Mouse (Mus musculus) lung, adult 2 months (tissue): ENCODE data around the gene Hsd17b7.

Source experiments
- CTCF ChIP-seq: fragments of 200-500 bp; IDR thresholded peaks from 2 replicates; pipeline ENCODE4 v1.5.1; 2011; ENCODE audit warnings: mild to moderate bottlenecking, low read length, control low read depth; ENCODE audit not compliant: insufficient read depth
- POLR2A ChIP-seq: fragments of 200-500 bp; IDR thresholded peaks from 2 replicates; pipeline ENCODE4 v1.6.1; 2011; ENCODE audit warnings: low read depth, mild to moderate bottlenecking, control low read depth, low read length, borderline replicate concordance; ENCODE audit errors: extremely low read depth

DNA sequence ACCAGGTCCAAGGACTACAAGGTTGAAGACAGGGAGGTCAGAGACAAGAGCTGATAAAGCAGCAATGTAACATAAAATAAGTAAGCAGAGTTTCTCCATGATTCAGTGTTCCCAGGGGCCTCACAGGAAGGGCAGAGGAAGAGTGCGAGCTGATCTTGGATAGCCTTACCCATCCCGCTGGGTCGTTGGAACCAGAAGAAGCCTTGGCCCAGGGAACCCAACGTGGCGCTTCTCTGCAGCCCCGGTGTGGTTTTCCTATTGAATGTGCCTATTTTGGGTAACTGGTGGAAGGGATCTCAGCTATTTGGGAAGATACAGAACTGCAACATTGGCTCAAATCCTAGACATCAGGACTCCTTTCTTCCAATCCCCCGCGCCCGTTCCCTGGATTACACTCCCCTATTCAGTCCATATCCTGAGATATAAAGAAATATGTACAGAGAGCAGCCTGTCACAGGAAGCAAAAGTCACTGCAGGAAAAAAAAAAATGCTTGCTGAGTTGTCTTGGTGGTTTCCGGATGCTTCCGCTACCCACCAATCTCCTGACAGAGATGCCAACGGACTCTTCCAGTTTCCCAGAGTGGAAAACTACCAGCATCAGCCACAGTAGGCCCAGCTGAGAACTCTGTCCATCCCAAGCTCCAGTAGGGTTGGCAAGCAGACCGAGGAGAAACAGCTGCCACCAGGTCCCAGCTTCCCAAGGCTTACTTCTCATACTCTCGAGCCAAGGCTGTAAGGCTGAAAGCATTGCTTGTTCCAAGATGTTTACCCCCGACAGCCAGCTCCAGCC, 41.9 kb upstream of the Hsd17b7 start:
- TF ChIP-seq CTCF (no peak), POLR2A (no peak)
